Mouse (Mus musculus) megakaryocyte, embryonic 14.5 days (primary cell): Measurements from ENCODE around the gene Znrf1.

Experiments used
- FLI1 ChIP-seq: IDR thresholded peaks from 2 replicates; pipeline ENCODE4 v1.6.1; 2012; ENCODE audit warnings: low read length, inconsistent platforms, mixed read lengths
- GATA1 ChIP-seq: IDR thresholded peaks from 3 replicates; pipeline ENCODE4 v1.6.1; 2012; ENCODE audit warnings: mixed read lengths, low read length, inconsistent platforms, borderline replicate concordance

DNA sequence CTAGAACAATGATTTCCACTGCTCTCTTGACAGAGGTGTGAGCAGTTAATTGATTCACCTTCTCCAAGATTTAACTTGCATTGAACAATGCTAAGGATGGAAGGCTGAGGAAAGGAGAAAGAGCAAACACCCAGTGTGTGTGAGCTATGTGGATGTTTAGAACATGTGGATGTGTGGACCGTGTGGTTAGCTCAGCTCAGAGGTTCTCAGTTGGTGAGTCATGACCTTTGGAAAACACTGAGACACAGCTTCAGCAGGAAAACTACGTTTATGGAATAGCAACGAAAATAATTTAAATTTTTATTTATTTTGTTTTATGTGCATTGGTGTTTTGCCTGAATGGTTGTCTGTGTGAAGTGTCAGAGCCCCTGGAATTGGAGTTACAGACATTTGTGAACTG is 54.3 kb downstream of the Znrf1 start:
- no peak for TF ChIP-seq FLI1
- no peak for TF ChIP-seq GATA1
